Mouse (Mus musculus): ENCODE data around the gene Bcl2l12. TPM values are rescaled to one million over a fixed set of nuclear protein-coding genes. Genes with fewer than 3 reads are reported as not detected.
"Not testable (repeated sequence)": the region's sequence is repeated elsewhere in the genome, so short reads cannot be mapped to it uniquely, and the experiment has no call there.

Bcl2l12 gene
- total and polyA plus RNA-seq, 3 experiments = 16.6 to 24.6 TPM; not detected in 1

DNA sequence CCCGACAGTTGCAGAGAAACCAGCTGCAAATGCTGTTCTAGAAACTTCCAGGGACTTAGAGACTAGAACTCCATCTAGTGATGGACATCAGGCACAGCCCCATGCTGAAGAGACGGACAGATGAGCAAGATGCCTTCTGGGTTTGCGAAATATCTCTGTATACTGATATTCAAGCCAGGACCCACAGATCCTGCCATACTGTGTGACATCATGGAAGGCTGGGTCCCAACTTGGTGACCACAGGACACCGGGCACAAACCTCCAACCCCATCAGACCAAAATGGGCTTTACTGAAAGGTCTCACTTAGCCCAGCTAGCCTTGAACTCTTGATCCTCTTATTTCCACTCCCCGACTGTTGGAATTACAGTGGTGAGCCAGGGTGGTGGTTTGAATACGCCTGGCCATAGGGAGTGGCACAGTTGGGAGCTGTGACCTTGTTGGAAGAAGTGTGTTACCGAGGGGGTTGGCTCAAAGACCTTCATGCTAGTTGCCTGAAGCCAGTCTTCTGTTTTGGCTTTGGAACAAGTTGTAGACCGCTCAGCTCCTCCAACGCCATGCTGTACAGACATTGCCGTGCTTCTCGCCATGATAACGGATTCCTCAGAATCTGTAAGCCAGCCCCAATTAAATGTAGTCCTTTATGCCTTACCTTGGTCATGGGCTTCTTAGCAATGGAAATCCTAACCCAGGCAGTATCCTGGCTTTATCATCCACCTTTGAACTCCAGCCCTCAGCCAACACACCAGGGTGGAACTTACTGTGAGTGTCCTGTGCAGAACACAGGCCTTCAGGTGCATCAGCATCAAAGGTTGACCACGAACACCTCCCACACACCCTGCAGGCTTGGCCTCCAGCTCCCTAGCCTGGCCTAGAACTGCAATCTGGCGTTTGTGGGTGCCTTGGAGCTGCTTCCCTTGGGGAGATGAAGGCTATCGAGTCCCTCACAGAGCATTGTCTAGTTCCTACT lies 26.1 kb upstream of the Bcl2l12 start:
- Histone ChIP-seq H3K79me2 (ENCODE audit: control insufficient read depth, insufficient read depth, low read length, poor library complexity) (no peaks in the 10 kb centered on the region), H3K4me1 (ENCODE audit: control insufficient read depth in 1 of 2, insufficient read depth in 2 of 2, low read length in 2 of 2) (no peaks in the 10 kb centered on the region), H3K9ac (ENCODE audit: control insufficient read depth, low read depth, low read length, poor library complexity, severe bottlenecking) (no peak overlapping the region), H3K27me3 (ENCODE audit: control insufficient read depth in 1 of 2, insufficient read depth in 2 of 2, low read length in 2 of 2) (no peaks in the 10 kb centered on the region), H3K4me3 (ENCODE audit: control insufficient read depth in 1 of 2, insufficient read depth in 1 of 2, low read depth in 2 of 2, low read length in 2 of 2) (no peak overlapping the region), H3K36me3 (ENCODE audit: control insufficient read depth in 1 of 2, insufficient read depth in 2 of 2, low read length in 2 of 2) (no peaks in the 10 kb centered on the region; a peak in 1 of 4 replicates), H3K9me3 (replicated peaks; ENCODE audit: insufficient read depth, low read length) (no peaks in the 10 kb centered on the region), H3K27ac (ENCODE audit: control insufficient read depth, low read depth, low read length) (no peak overlapping the region)
- DNase-seq (ENCODE audit: low read depth, low spot score) = no peak
- TF ChIP-seq POLR2A (IDR thresholded peaks at IDR 0.05; ENCODE audit: control insufficient read depth in 1 of 2, insufficient read depth in 1 of 2, low read depth in 1 of 2, low read length in 2 of 2, poor library complexity in 1 of 2) (no peak), RAD21 (IDR thresholded peaks at IDR 0.05; ENCODE audit: low read depth, low read length) (no peak), POLR2AphosphoS5 (IDR thresholded peaks at IDR 0.05; ENCODE audit: borderline replicate concordance, low read depth, low read length) (no peak), RCOR1 (IDR thresholded peaks at IDR 0.05; ENCODE audit: low read depth, low read length) (no peak), MAX (IDR thresholded peaks at IDR 0.05; ENCODE audit: low read length) (no peak), MEF2A (IDR thresholded peaks at IDR 0.05; ENCODE audit: extremely low read depth, insufficient replicate concordance, low read depth, low read length, poor library complexity, severe bottlenecking) (no peak), ZMIZ1 (IDR thresholded peaks at IDR 0.05; ENCODE audit: low read depth, low read length) (no peak), SIN3A (IDR thresholded peaks at IDR 0.05; ENCODE audit: low read length) (no peak)

- not testable (repeated sequence) for H3K9ac ChIP-seq (ENCODE audit: control insufficient read depth, low read depth, low read length, poor library complexity, severe bottlenecking); H3K4me1 ChIP-seq (ENCODE audit: control insufficient read depth in 1 of 2, insufficient read depth in 2 of 2, low read length in 2 of 2); H3K36me3 ChIP-seq (ENCODE audit: control insufficient read depth in 1 of 2, insufficient read depth in 2 of 2, low read length in 2 of 2); H3K4me3 ChIP-seq (ENCODE audit: control insufficient read depth in 1 of 2, insufficient read depth in 1 of 2, low read depth in 2 of 2, low read length in 2 of 2); H3K27ac ChIP-seq (ENCODE audit: control insufficient read depth, low read depth, low read length); H3K27me3 ChIP-seq (ENCODE audit: control insufficient read depth in 1 of 2, insufficient read depth in 2 of 2, low read length in 2 of 2); H3K79me2 ChIP-seq (ENCODE audit: control insufficient read depth, insufficient read depth, low read length, poor library complexity); DNase-seq (ENCODE audit: low read depth, low spot score); H3K9me3 ChIP-seq (replicated peaks; ENCODE audit: insufficient read depth, low read length)
These were observed 25.2 kb upstream of the Bcl2l12 start for GRCm38 (mm10) chr7:45023711-45024110.

DNA sequence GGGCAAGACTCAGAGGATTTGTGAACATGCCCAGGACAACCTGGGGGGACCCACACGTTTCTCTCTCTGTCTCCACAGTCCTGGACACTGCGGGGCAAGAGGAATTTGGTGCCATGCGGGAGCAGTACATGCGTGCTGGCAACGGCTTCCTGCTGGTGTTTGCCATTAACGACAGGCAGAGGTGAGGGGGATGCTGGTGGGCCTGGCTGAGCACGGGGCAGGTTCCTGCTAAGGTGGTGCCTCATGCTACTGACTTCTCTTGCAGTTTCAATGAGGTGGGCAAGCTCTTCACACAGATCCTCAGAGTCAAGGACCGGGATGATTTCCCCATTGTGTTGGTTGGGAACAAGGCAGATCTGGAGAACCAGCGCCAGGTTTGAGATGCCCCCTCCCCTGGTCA lies 21.7 kb upstream of the Bcl2l12 start:
- peaks cover 5% of the 10 kb centered on the region; the same call in 1 of the 2 replicates for H3K79me2 ChIP-seq (ENCODE audit: control insufficient read depth, insufficient read depth, low read length, poor library complexity)
- no peak for TF ChIP-seq SIN3A (IDR thresholded peaks at IDR 0.05; ENCODE audit: low read length)
- no peak for TF ChIP-seq CHD2 (IDR thresholded peaks at IDR 0.05; ENCODE audit: low read length)
- no peak for TF ChIP-seq EP300 (IDR thresholded peaks at IDR 0.05; ENCODE audit: low read depth in 1 of 2, low read length in 2 of 2)
- no peak for TF ChIP-seq SMC3 (IDR thresholded peaks at IDR 0.05; ENCODE audit: low read depth, low read length)
- no peak for TF ChIP-seq GATA1 (IDR thresholded peaks at IDR 0.05; ENCODE audit: low read depth, low read length)
- TF ChIP-seq CTCF (IDR thresholded peaks at IDR 0.05 in 2 of 3, conservative IDR thresholded peaks at IDR 0.05 in 1 of 3; ENCODE audit: control insufficient read depth in 1 of 3, insufficient read depth in 1 of 3, low read depth in 2 of 3, low read length in 3 of 3, poor library complexity in 1 of 3, severe bottlenecking in 1 of 3) = no peak
- TF ChIP-seq TAL1 (IDR thresholded peaks at IDR 0.05; ENCODE audit: low read length) = no peak
- H3K4me3 ChIP-seq (ENCODE audit: control insufficient read depth in 1 of 2, insufficient read depth in 1 of 2, low read depth in 2 of 2, low read length in 2 of 2) = no peak overlapping the region
- no peak for DNase-seq (ENCODE audit: low read depth, low spot score)
- no peaks in the 10 kb centered on the region for H3K27me3 ChIP-seq (ENCODE audit: control insufficient read depth in 1 of 2, insufficient read depth in 2 of 2, low read length in 2 of 2)
- peaks cover 0 to 11% of the 10 kb centered on the region in 2 experiments; a peak in 3 of 4 replicates for H3K4me1 ChIP-seq (ENCODE audit: control insufficient read depth in 1 of 2, insufficient read depth in 2 of 2, low read length in 2 of 2)
- no peak overlapping the region for H3K9ac ChIP-seq (ENCODE audit: control insufficient read depth, low read depth, low read length, poor library complexity, severe bottlenecking)
- H3K27ac ChIP-seq (ENCODE audit: control insufficient read depth, low read depth, low read length) = no peak overlapping the region
- H3K9me3 ChIP-seq (replicated peaks; ENCODE audit: insufficient read depth, low read length) = no peaks in the 10 kb centered on the region
- H3K36me3 ChIP-seq (ENCODE audit: control insufficient read depth in 1 of 2, insufficient read depth in 2 of 2, low read length in 2 of 2) = peaks cover 0 to 9% of the 10 kb centered on the region in 2 experiments; a peak in 2 of 4 replicates
